Mouse (Mus musculus) testis, adult 2 months (tissue): Measurements from ENCODE around the gene Numa1. TPM values are rescaled to one million over a fixed set of nuclear protein-coding genes. Genes with fewer than 3 reads are reported as not detected.

Source experiments
- H3K27ac ChIP-seq: fragments of 200-500 bp; 2 replicates; pipeline ENCODE4 v1.5.1; 2012; ENCODE audit warnings: low read depth, low read length; ENCODE audit not compliant: control insufficient read depth, insufficient read depth
- H3K27me3 ChIP-seq: fragments of 200-500 bp; 2 replicates; pipeline ENCODE4 v1.6.1; 2012; ENCODE audit warnings: mild to moderate bottlenecking, low read length, moderate library complexity; ENCODE audit not compliant: control insufficient read depth, insufficient read depth
- H3K36me3 ChIP-seq: fragments of 200-500 bp; 2 replicates; pipeline ENCODE4 v1.6.1; 2012; ENCODE audit warnings: mild to moderate bottlenecking, low read length; ENCODE audit not compliant: control insufficient read depth, insufficient read depth
- H3K4me1 ChIP-seq: fragments of 200-500 bp; 2 replicates; pipeline ENCODE4 v1.6.1; 2012; ENCODE audit warnings: low read length; ENCODE audit not compliant: control insufficient read depth, insufficient read depth
- H3K4me3 ChIP-seq: fragments of 200-500 bp; 2 replicates; pipeline ENCODE4 v1.5.1; 2012; ENCODE audit warnings: low read depth, mild to moderate bottlenecking, low read length, moderate library complexity, mixed read lengths; ENCODE audit not compliant: control insufficient read depth
- CTCF ChIP-seq: fragments of 200-500 bp; IDR thresholded peaks from 2 replicates; pipeline ENCODE4 v1.5.1; 2012; ENCODE audit warnings: low read depth, mild to moderate bottlenecking, inconsistent platforms, low read length, moderate library complexity; ENCODE audit not compliant: control insufficient read depth, insufficient read depth, insufficient replicate concordance
- POLR2A ChIP-seq: fragments of 200-500 bp; IDR thresholded peaks from 2 replicates; pipeline ENCODE4 v1.6.1; 2012; ENCODE audit warnings: low read depth, mild to moderate bottlenecking, inconsistent platforms, low read length, moderate library complexity; ENCODE audit not compliant: control insufficient read depth
- polyA plus RNA-seq: library from polyadenylated mRNA; depleted of rRNA; stranded (reverse); fragments of >200 nt; gene quantifications from 2 replicates; pipeline ENCODE4 v1.2.3, GENCODE M21; 2012

The Numa1 gene
- polyA plus RNA-seq, 1 experiment: 21.9 TPM

DNA sequence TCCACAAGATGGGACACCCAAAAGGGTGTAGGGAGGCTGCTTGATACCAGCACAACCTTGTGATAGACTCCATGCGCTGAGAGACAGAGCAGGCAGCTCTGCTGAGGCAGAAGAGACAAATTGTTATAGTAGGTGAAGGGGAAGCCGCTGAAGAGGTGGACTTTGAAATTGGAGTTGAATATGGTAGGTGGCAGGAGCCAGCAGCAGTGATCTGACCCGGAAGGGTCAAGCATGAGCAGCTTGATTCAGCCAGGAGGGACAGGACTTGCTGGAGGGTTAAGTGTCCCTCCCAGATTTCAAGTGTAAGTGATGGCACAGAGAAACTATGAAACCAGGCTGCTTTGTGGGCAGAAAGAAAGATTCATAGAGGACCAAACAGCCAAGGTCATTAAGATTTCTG lies 51.2 kb downstream of the Numa1 start:
- Histone ChIP-seq H3K36me3 (no peaks in the 10 kb centered on the region), H3K27ac (no peak overlapping the region), H3K4me3 (no peak overlapping the region), H3K4me1 (no peaks in the 10 kb centered on the region), H3K27me3 (no peaks in the 10 kb centered on the region)
- TF ChIP-seq POLR2A: no peak
- TF ChIP-seq CTCF: no peak

DNA sequence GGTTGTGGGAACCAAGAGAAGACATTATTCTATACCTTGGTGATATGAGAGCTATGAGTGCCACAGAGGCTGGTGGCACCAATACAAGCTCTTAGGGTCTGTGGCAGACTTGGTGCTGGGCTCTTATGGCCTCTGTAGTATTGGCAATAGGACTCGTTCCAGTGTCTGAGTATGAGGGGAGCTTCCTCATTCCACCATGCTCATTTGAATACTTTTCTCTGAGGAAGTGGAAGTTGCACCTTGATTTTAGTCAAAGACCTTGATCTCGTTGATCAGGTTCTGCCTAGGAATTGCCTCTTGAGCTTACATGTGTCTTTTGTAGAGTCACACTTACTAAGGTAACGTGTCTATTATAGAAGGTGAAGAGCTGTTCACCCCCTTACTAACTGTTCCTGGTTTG lies 60.3 kb downstream of the Numa1 start:
- H3K27ac ChIP-seq: no peak overlapping the region
- no peaks in the 10 kb centered on the region for H3K4me1 ChIP-seq
- no peaks in the 10 kb centered on the region for H3K27me3 ChIP-seq
- TF ChIP-seq CTCF (no peak), POLR2A (no peak)
- no peak overlapping the region for H3K4me3 ChIP-seq
- H3K36me3 ChIP-seq: peaks cover 2% of the 10 kb centered on the region

GRCm38 (mm10) chr7:101998194-101998927 lies 64.5 kb downstream of the Numa1 start:
- no peak for TF ChIP-seq POLR2A
- peak; percentile 85 for TF ChIP-seq CTCF
- Histone ChIP-seq H3K27me3 (no peaks in the 10 kb centered on the region), H3K4me3 (no peak overlapping the region), H3K36me3 (no peaks in the 10 kb centered on the region; the same call in none of the 2 replicates), H3K27ac (no peak overlapping the region), H3K4me1 (no peaks in the 10 kb centered on the region)

DNA sequence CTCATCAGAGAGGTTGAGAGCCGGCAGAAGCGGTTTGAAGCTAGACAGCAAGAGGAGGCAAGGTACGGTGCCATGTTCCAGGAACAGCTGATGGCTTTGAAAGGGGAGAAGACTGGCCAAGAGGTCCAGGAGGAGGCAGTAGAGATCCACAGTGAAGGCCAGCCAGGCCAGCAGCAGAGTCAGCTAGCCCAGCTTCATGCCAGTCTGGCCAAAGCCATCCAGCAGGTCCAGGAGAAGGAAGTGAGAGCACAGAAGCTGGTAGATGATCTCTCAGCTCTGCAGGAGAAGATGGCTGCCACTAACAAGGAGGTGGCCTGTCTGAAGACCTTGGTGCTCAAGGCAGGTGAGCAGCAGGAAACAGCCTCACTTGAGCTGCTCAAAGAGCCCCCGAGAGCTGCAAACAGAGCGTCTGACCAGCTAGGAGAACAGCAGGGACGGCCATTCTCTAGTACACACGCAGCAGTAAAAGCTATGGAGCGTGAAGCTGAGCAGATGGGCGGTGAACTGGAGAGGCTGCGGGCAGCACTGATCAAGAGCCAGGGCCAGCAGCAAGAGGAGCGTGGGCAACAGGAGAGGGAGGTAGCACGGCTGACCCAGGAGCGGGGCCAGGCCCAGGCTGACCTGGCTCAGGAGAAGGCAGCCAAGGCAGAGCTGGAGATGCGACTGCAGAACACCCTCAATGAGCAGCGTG lies 65.7 kb downstream of the Numa1 start:
- Histone ChIP-seq H3K4me1 (no peaks in the 10 kb centered on the region), H3K4me3 (no peak overlapping the region), H3K27ac (no peak overlapping the region), H3K27me3 (no peaks in the 10 kb centered on the region), H3K36me3 (no peaks in the 10 kb centered on the region; the same call in none of the 2 replicates)
- TF ChIP-seq CTCF (no peak), POLR2A (no peak)

GRCm38 (mm10) chr7:102000296-102000695 lies 66.4 kb downstream of the Numa1 start:
- H3K27ac ChIP-seq: no peak overlapping the region
- no peaks in the 10 kb centered on the region for H3K27me3 ChIP-seq
- no peak for TF ChIP-seq POLR2A
- no peak for TF ChIP-seq CTCF
- no peaks in the 10 kb centered on the region for H3K4me1 ChIP-seq
- no peaks in the 10 kb centered on the region; the same call in none of the 2 replicates for H3K36me3 ChIP-seq
- no peak overlapping the region for H3K4me3 ChIP-seq

GRCm38 (mm10) chr7:102000921-102001630 lies 67.2 kb downstream of the Numa1 start:
- Histone ChIP-seq H3K27me3 (no peaks in the 10 kb centered on the region), H3K4me1 (no peaks in the 10 kb centered on the region), H3K4me3 (no peak overlapping the region), H3K36me3 (no peaks in the 10 kb centered on the region; the same call in none of the 2 replicates), H3K27ac (no peak overlapping the region)
- TF ChIP-seq CTCF (no peak), POLR2A (no peak)

DNA sequence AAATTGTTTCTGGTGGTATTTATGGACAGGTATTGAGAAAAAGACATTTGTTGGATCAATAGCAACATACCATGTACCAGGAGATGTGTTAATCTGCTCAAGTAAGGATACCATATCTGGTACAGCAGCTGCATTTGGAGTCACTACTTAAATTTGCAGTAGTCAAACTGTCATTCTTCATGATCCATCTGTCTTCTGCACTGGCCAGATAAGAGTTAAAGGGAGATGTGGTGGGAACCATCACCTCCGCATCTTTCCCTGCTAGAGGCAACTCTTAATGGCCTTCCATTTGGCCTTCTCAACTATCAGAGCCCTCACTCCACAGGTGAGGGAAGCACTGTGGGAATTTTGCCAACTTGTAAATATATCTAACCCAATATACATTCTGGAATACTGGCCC lies 72.6 kb downstream of the Numa1 start:
- H3K27me3 ChIP-seq: no peaks in the 10 kb centered on the region
- H3K36me3 ChIP-seq: no peaks in the 10 kb centered on the region; the same call in 1 of the 2 replicates
- no peak for TF ChIP-seq POLR2A
- no peak for TF ChIP-seq CTCF
- no peak overlapping the region for H3K27ac ChIP-seq
- no peak overlapping the region for H3K4me3 ChIP-seq
- H3K4me1 ChIP-seq: no peaks in the 10 kb centered on the region
